Mouse (Mus musculus) monocyte, adult 59 days (primary cell): ENCODE measurements around the gene Fgfr1op. TPM values are rescaled to one million over a fixed set of nuclear protein-coding genes. Genes with fewer than 3 reads are reported as not detected.

Experiments used
- total RNA-seq, 2 experiments: library from RNA; stranded (reverse); gene quantifications; one replicate each; pipeline ENCODE4 v1.2.4; 2023

The Fgfr1op gene
- 10 to 100 TPM; 15.2 to 25.5 TPM for total RNA-seq

GRCm38 (mm10) chr17:8164701-8165607 is at the start of gene Fgfr1op:
Gene Fgfr1op (plus strand): TSS chr17:8165501.

GRCm38 (mm10) chr17:8147439-8148316 is 17.6 kb upstream of the Fgfr1op start, which contains the start of the genes Gm49673 and Rnaset2a:
Gene Gm49673 (minus strand): TSS chr17:8147788.
Gene Rnaset2a (minus strand): TSS chr17:8148097.

GRCm38 (mm10) chr17:8235743-8236142 is 70.4 kb downstream of the Fgfr1op start, which contains the start of gene Ccr6:
Gene Ccr6 (plus strand): TSS chr17:8236043.

Other genes starting within 250 kb of the Fgfr1op start
- 10 to 100 TPM; 93.3 to 95.1 TPM for gene Tagap, start 239.5 kb upstream of the Fgfr1op start, total RNA-seq
- gene Rsph3a, start 219.9 kb upstream of the Fgfr1op start, total RNA-seq, result 10 to 100 TPM; 14.3 to 20.7 TPM
- under 1 TPM; 0.55 to 0.79 TPM for gene Gm49673, start 17.7 kb upstream of the Fgfr1op start, total RNA-seq
- gene Rnaset2a, start 17.4 kb upstream of the Fgfr1op start, total RNA-seq, result 10 to 100 TPM; 42.4 to 51.3 TPM
- gene Ccr6, start 70.5 kb downstream of the Fgfr1op start, total RNA-seq, result 1 to 10 TPM; 1.6 to 3.1 TPM
- gene Mpc1, start 117.4 kb downstream of the Fgfr1op start, total RNA-seq, result 10 to 100 TPM; 47.3 to 53.0 TPM
- 100 to 1,000 TPM; 129 to 147 TPM for gene Sft2d1, start 145.6 kb downstream of the Fgfr1op start, total RNA-seq
- gene Prr18, start 172.0 kb downstream of the Fgfr1op start, total RNA-seq, result under 1 TPM; 0.81 to 0.88 TPM
- not detected for gene T2, start 190.5 kb downstream of the Fgfr1op start, total RNA-seq